Mouse (Mus musculus) right cerebral cortex, adult 2 months (tissue): ENCODE data around the gene Slc39a8.

Experiments
- DNase-seq, 2 experiments: peaks; one replicate each; pipeline ENCODE4 v3.0.0; 2021 to 2022; ENCODE audit warnings: low spot score in 2 of 2

The Slc39a8 gene

GRCm38 (mm10) chr3:135845860-135846259, 20.8 kb downstream of the Slc39a8 start:
- DNase-seq, result no peak

- no peak for DNase-seq
These were observed 26.5 kb downstream of the Slc39a8 start for GRCm38 (mm10) chr3:135851607-135852006.

GRCm38 (mm10) chr3:135853604-135854297, 28.7 kb downstream of the Slc39a8 start:
- DNase-seq, result no peak

GRCm38 (mm10) chr3:135854298-135854984, 29.4 kb downstream of the Slc39a8 start:
- DNase-seq, result no peak

GRCm38 (mm10) chr3:135854985-135855340, 29.9 kb downstream of the Slc39a8 start:
- DNase-seq, result no peak

GRCm38 (mm10) chr3:135856303-135856702, 31.2 kb downstream of the Slc39a8 start:
- no peak for DNase-seq

GRCm38 (mm10) chr3:135857134-135857533, 32.1 kb downstream of the Slc39a8 start:
- no peak for DNase-seq

GRCm38 (mm10) chr3:135859431-135859830, 34.4 kb downstream of the Slc39a8 start:
- DNase-seq, result peak; percentile 34 to 52

- peak; percentile 56 to 79 for DNase-seq
These were observed 37.7 kb downstream of the Slc39a8 start for GRCm38 (mm10) chr3:135862804-135863203.

- DNase-seq, result no peak
These were observed 44.0 kb downstream of the Slc39a8 start for GRCm38 (mm10) chr3:135869041-135869440.

- DNase-seq, result no peak
These were observed 47.2 kb downstream of the Slc39a8 start for GRCm38 (mm10) chr3:135872325-135872724.

GRCm38 (mm10) chr3:135873596-135873995, 48.5 kb downstream of the Slc39a8 start:
- DNase-seq, result no peak

- no peak for DNase-seq
These were observed 53.0 kb downstream of the Slc39a8 start for GRCm38 (mm10) chr3:135878048-135878447.

- DNase-seq, result no peak
These were observed 61.0 kb downstream of the Slc39a8 start for GRCm38 (mm10) chr3:135885927-135886658.

- DNase-seq, result peak; percentile 95 to 96
These were observed 61.6 kb downstream of the Slc39a8 start for GRCm38 (mm10) chr3:135886659-135887027.

- DNase-seq, result peak in 1 of 2 experiments; percentile 3
These were observed 62.2 kb downstream of the Slc39a8 start for GRCm38 (mm10) chr3:135887033-135887855.

- no peak for DNase-seq
These were observed 62.7 kb downstream of the Slc39a8 start for GRCm38 (mm10) chr3:135887856-135888155.

GRCm38 (mm10) chr3:135889401-135889800, 64.3 kb downstream of the Slc39a8 start:
- no peak for DNase-seq

- no peak for DNase-seq
These were observed 78.3 kb downstream of the Slc39a8 start for GRCm38 (mm10) chr3:135903366-135903765.

GRCm38 (mm10) chr3:135904881-135905280, 79.8 kb downstream of the Slc39a8 start:
- DNase-seq, result no peak

- DNase-seq, result no peak
These were observed 80.7 kb downstream of the Slc39a8 start for GRCm38 (mm10) chr3:135905729-135906128.

GRCm38 (mm10) chr3:135907028-135907427, 81.9 kb downstream of the Slc39a8 start:
- DNase-seq, result no peak
